Mouse (Mus musculus) embryo, embryonic 11 days (tissue): ENCODE data around the gene Ubxn6.
A peak's percentile ranks its signal among the peaks of the same experiment; 100 is the strongest.
"Not testable (repeated sequence)": the region's sequence is repeated elsewhere in the genome, so short reads cannot be mapped to it uniquely, and the experiment has no call there.

ENCODE experiments used
- DNase-seq: peaks from one replicate; pipeline ENCODE4 v3.0.0-alpha.2; 2015

Gene Ubxn6

GRCm38 (mm10) chr17:56074827-56075208 lies at the start of gene Ubxn6:
TSS of gene Ubxn6 (minus strand) at chr17:56075028.
- peak; percentile 99 for DNase-seq

- no peak for DNase-seq
These were observed 49.0 kb upstream of the Ubxn6 start for GRCm38 (mm10) chr17:56123681-56124340.

GRCm38 (mm10) chr17:56123161-56123560 lies 48.3 kb upstream of the Ubxn6 start:
- DNase-seq = no peak

GRCm38 (mm10) chr17:56121826-56122225 lies 47.0 kb upstream of the Ubxn6 start, which contains the start of gene Lrg1:
TSS of gene Lrg1 (minus strand) at chr17:56122001.
- DNase-seq = no peak

GRCm38 (mm10) chr17:56119981-56120880 lies 45.4 kb upstream of the Ubxn6 start:
- no peak for DNase-seq

- DNase-seq = no peak
These were observed 44.6 kb upstream of the Ubxn6 start for GRCm38 (mm10) chr17:56119431-56119830.

GRCm38 (mm10) chr17:56117251-56117710 lies 42.5 kb upstream of the Ubxn6 start, which contains the start of gene Plin5:
TSS of gene Plin5 (minus strand) at chr17:56117596.
- DNase-seq = peak; percentile 81

GRCm38 (mm10) chr17:56116193-56116592 lies 41.4 kb upstream of the Ubxn6 start:
- DNase-seq = no peak

- no peak for DNase-seq
These were observed 37.9 kb upstream of the Ubxn6 start for GRCm38 (mm10) chr17:56112743-56113142.

- peak; percentile 87 for DNase-seq
These were observed 37.0 kb upstream of the Ubxn6 start for GRCm38 (mm10) chr17:56111864-56112263.

GRCm38 (mm10) chr17:56111021-56111420 lies 36.2 kb upstream of the Ubxn6 start:
- DNase-seq = no peak

- DNase-seq = no peak
These were observed 35.7 kb upstream of the Ubxn6 start for GRCm38 (mm10) chr17:56110571-56110970.

GRCm38 (mm10) chr17:56109219-56110051 lies 34.6 kb upstream of the Ubxn6 start, which contains the start of gene Plin4:
TSS of gene Plin4 (minus strand) at chr17:56109803.
- DNase-seq = no peak

- no peak for DNase-seq
These were observed 33.7 kb upstream of the Ubxn6 start for GRCm38 (mm10) chr17:56108334-56109044.

GRCm38 (mm10) chr17:56107736-56108135 lies 32.9 kb upstream of the Ubxn6 start:
- no peak for DNase-seq

- DNase-seq = no peak
These were observed 32.2 kb upstream of the Ubxn6 start for GRCm38 (mm10) chr17:56106981-56107380.

GRCm38 (mm10) chr17:56106436-56106835 lies 31.6 kb upstream of the Ubxn6 start:
- DNase-seq = not testable (repeated sequence)

GRCm38 (mm10) chr17:56104821-56105220 lies 30.0 kb upstream of the Ubxn6 start:
- not testable (repeated sequence) for DNase-seq

- no peak for DNase-seq
These were observed 28.8 kb upstream of the Ubxn6 start for GRCm38 (mm10) chr17:56103465-56104285.

- no peak for DNase-seq
These were observed 28.1 kb upstream of the Ubxn6 start for GRCm38 (mm10) chr17:56102927-56103326.

- DNase-seq = no peak
These were observed 27.3 kb upstream of the Ubxn6 start for GRCm38 (mm10) chr17:56102158-56102557.
